Comparison of ENCODE assay signal across 40 mouse cellular contexts in the genomic region with DNA sequence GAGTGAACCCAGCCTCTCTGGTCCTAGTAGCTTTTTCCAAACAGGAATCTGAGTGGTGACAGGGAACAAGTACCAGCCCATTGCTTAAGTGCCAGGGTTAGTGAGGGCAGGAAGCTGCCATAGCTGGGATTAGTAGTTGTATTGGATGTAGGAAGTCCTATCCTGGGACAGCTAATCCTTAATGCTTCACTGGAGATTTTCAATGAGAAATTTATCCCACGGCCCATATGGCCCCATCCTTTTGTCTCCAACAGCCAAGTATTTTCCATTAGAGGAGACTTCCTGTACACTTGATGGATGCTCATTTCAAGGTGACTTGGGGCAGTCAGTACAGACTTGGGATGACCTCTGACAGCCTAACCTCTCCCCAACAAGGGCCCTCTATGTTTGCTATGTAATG. TPM values are rescaled to one million over a fixed set of nuclear protein-coding genes. Genes with fewer than 3 reads are reported as not detected.
"Had no signal": no experiment of that assay in that cellular context is flagged by ENCODE, and none has a peak within 500 bp of the region (broad histone marks: within the 10 kb centered on the region; RNA-seq: fewer than 3 reads in every experiment).

No protein-coding gene starts in this region.

- H3K9me3 ChIP-seq: heart, embryonic 10.5 days; heart, embryonic 12.5 days; hindbrain, embryonic 13.5 days; hindbrain, embryonic 15.5 days; kidney, embryonic 15.5 days; limb, embryonic 10.5 days; limb, embryonic 12.5 days had no signal

- H3K36me3 ChIP-seq: heart, embryonic 10.5 days; heart, embryonic 12.5 days; hindbrain, embryonic 13.5 days; hindbrain, embryonic 15.5 days; kidney, embryonic 15.5 days; limb, embryonic 10.5 days; limb, embryonic 12.5 days had no signal

- ATAC-seq: hindbrain, postnatal 0 days; intestine, embryonic 16.5 days had no signal

- H3K27me3 ChIP-seq: heart, embryonic 12.5 days; hindbrain, embryonic 13.5 days; hindbrain, embryonic 15.5 days; kidney, embryonic 15.5 days; limb, embryonic 12.5 days had no signal

- H3K4me2 ChIP-seq: heart, embryonic 12.5 days; hindbrain, embryonic 13.5 days; hindbrain, embryonic 15.5 days; kidney, embryonic 15.5 days; limb, embryonic 12.5 days; liver, embryonic 11.5 days had no signal

- DNase-seq: gastrocnemius, postnatal 14 days; gastrocnemius, postnatal 36 days; heart, adult 18-20 months; heart, postnatal 10 days; heart, postnatal 36 days; kidney, adult 11 months; kidney, adult 2 months; kidney, adult 9 months; kidney, postnatal 14 days; kidney, postnatal 36 days; liver had no signal

- H3K27ac ChIP-seq: heart, embryonic 10.5 days; hindbrain, embryonic 13.5 days; hindbrain, embryonic 15.5 days; hindbrain, postnatal 0 days; kidney, embryonic 15.5 days; kidney, postnatal 0 days; left cerebral cortex, adult 2 months; limb, embryonic 10.5 days; limb, embryonic 12.5 days had no signal

- H3K9ac ChIP-seq: heart, embryonic 12.5 days; hindbrain, embryonic 13.5 days; hindbrain, embryonic 15.5 days; kidney, embryonic 15.5 days; limb, embryonic 12.5 days had no signal

- H3K4me1 ChIP-seq: heart, embryonic 10.5 days; heart, embryonic 12.5 days; hindbrain, embryonic 13.5 days; hindbrain, embryonic 15.5 days; kidney, embryonic 15.5 days; limb, embryonic 10.5 days; limb, embryonic 12.5 days had no signal

- H3K4me3 ChIP-seq: heart, embryonic 10.5 days; heart, embryonic 12.5 days; hindbrain, embryonic 13.5 days; hindbrain, embryonic 15.5 days; kidney, embryonic 15.5 days; left cerebral cortex, adult 2 months; limb, embryonic 10.5 days; limb, embryonic 12.5 days had no signal

RNA-seq across cellular contexts. Expression of gene Bpifa2, which starts 3.6 kb away (rescaled TPM):
- total RNA-seq: gastrocnemius, adult 18-20 months; gastrocnemius, adult 8-10 months; gastrocnemius, postnatal 14 days; gastrocnemius, postnatal 36 days; heart, adult 18-20 months; heart, adult 8-10 months; heart, postnatal 36 days; hematopoietic stem cell, adult 5-6 weeks; hindbrain, postnatal 0 days; layer of hippocampus, adult 18-20 months; layer of hippocampus, adult 8-10 months; layer of hippocampus, postnatal 10 days; layer of hippocampus, postnatal 25 days; left cerebral cortex, adult 2 months; left cerebral cortex, postnatal 14 days; left cerebral cortex, postnatal 36 days had no signal
- polyA plus RNA-seq: gonadal fat pad, adult 2 months; heart, embryonic 10.5 days; heart, embryonic 12.5 days; heart, embryonic 14.5 days; heart, embryonic 16.5 days; hindbrain, embryonic 11.5 days; hindbrain, embryonic 13.5 days; hindbrain, embryonic 15.5 days; hindbrain, postnatal 0 days; intestine, embryonic 14.5 days; intestine, embryonic 16.5 days; kidney, adult 2 months; kidney, embryonic 15.5 days; kidney, postnatal 0 days; large intestine, adult 2 months; limb, embryonic 10.5 days; limb, embryonic 12.5 days; limb, embryonic 14.5 days; liver, embryonic 11.5 days had no signal

RNA-seq across cellular contexts. Expression of gene Bpifa6, which starts 29.7 kb away (rescaled TPM):
- total RNA-seq: gastrocnemius, adult 18-20 months; gastrocnemius, postnatal 14 days; gastrocnemius, postnatal 36 days; heart, adult 18-20 months; heart, adult 8-10 months; heart, postnatal 10 days; heart, postnatal 36 days; hematopoietic stem cell, adult 5-6 weeks; hindbrain, postnatal 0 days; layer of hippocampus, adult 18-20 months; layer of hippocampus, adult 8-10 months; layer of hippocampus, postnatal 10 days; layer of hippocampus, postnatal 25 days; left cerebral cortex, adult 2 months; left cerebral cortex, postnatal 14 days; left cerebral cortex, postnatal 36 days had no signal
- polyA plus RNA-seq: gonadal fat pad, adult 2 months; heart, embryonic 10.5 days; heart, embryonic 12.5 days; heart, embryonic 14.5 days; heart, embryonic 16.5 days; hindbrain, embryonic 11.5 days; hindbrain, embryonic 13.5 days; hindbrain, embryonic 15.5 days; hindbrain, postnatal 0 days; intestine, embryonic 14.5 days; intestine, embryonic 16.5 days; kidney, adult 2 months; kidney, embryonic 15.5 days; kidney, postnatal 0 days; large intestine, adult 2 months; limb, embryonic 10.5 days; limb, embryonic 12.5 days; limb, embryonic 14.5 days; liver, embryonic 11.5 days had no signal
